Mouse (Mus musculus) T-helper 17 cell (primary cell): ENCODE measurements around the gene Htatip2.

Experiments used
- in situ Hi-C, 2 experiments: fragments of 300-600 bp; cut with MboI, MseI; formaldehyde crosslinking; loops; 1 replicate in 1 of 2; 2 replicates in 1 of 2; pipeline ENCODE4 v1.15.1; 2025; ENCODE audit warnings: high pct_unique_total_duplicates in 2 of 2

Gene Htatip2

DNA sequence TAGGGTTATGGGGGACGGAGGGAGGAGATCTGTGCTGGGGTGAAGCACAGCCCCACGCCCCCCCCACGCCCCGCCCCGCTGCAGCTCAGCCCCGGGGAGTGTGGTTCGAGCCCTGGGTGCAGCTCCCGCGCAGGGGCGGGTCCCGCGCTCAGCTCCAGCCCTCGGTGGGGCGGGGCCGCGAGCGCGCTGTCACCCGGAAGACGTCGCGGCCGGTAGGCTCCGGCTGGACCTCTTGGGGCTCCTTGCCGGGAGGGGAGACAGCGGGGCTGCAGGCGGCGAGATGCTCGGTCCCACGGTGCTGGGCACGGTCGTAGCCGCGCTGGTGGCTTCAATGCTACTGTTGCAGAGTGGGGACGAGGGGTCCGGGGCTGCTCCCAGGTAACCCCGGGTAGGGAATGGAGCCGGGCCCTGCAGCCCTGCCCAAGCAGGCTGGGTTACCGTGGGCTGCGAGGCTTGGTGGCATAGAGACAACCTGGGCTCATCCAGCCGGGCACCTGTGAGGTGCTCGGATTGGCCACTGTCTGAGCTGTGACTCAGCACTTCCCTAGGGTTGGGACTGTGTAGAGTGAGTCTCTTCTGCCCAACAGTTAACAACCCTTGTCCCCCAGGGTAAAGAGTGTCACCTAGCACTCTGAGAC is at the start of gene Htatip2:
Gene Htatip2 (plus strand): TSS at position 182 of the 638 bp plus-strand sequence.
- in situ Hi-C loops: loop anchor here (5.0 to 10.0 kb wide), 3 partner anchors 142 to 294 kb away; no protein-coding TSS in a partner anchor

DNA sequence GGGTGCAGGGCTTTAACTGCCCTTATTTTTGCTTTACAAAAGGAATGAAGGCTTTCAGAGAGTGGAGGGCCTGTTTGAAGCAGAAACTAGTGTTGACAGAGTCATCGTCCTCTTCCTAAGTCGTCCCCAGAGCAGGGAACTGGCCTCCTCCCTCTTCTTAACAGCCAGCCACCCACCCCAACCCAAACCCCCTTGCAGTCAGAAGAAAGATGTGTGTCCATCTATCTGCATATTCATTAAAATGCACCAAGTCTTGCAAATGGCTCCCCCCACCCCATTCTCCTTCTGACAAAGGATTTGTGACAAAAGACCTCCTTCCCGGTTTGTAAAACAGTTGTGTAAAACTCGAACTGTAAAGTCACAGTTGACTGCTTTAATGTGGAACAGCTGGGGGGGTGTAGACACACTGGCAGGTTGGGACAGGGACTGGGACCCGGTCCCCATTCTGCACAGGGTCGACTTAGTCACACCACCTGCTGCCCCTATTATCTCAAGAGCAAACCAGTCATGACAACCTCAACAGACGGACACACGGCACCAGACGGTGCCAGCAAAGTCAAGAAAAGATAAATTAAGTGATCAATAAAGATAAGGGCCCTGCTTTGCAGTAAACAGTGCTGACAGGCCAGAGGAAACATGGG is 49.4 kb upstream of the Htatip2 start:
- in situ Hi-C loops: loop anchor here in 1 of 2 experiments (25.0 kb wide), 1 partner anchor 803 kb away; no protein-coding TSS in a partner anchor

DNA sequence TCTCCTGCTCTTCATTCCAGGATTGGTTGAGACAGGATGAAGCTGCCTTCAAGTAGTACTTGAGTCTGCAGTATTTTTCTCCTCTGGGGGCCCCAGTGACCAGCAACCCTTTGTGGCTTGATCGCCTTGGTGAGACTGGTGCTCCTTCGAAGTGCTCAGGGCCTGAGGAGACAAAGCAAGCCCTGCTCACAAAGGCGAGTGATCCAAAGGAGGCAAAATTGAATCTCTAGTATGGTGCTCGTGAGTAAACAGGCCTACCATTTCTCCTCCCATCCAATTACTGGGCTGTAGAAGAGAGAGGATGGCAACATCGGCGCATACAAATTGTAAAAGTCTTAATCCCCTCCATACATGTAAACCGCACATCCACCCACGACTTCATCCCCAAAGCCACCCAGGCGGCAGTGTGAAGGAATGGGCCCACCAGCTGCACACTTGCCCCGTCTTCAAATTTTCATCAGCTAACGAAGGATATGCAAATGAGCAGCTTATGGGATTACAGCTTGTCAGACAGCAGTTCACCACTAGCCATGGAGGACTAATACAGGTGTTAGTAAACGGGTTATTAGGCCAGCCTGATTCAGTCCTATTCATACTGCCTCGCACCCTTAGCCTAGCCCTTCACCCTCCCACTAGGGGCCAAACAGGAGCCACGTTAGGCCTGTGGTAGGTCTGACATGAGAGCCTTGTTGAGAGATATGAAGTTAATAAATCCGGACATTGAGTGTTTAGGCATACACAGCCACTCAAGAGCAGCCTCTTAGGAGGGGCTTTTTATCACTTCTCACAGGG is 40.8 kb upstream of the Htatip2 start:
- in situ Hi-C loops: loop anchor here in 1 of 2 experiments (25.0 kb wide), 1 partner anchor 794 kb away; no protein-coding TSS in a partner anchor

DNA sequence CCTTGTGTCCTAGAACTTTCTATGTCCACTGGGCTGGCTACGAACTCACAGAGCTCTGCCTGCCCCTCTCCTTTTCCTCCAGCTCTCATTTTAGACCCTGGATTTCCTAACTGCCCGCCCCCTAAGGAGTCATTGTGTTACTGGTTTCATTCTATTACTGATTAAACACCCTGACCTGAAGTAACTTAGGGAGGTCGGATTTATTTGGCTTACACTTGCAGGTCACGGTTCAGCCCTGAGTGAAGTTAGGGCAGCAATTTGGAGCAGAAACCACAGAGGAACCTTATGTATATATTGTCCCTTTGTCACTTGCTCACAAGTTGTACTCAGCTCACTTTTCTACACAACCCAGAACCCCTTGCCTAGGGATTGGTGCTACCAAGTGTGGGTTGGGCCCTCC is 24.6 kb upstream of the Htatip2 start:
- in situ Hi-C loops: no loop called here

DNA sequence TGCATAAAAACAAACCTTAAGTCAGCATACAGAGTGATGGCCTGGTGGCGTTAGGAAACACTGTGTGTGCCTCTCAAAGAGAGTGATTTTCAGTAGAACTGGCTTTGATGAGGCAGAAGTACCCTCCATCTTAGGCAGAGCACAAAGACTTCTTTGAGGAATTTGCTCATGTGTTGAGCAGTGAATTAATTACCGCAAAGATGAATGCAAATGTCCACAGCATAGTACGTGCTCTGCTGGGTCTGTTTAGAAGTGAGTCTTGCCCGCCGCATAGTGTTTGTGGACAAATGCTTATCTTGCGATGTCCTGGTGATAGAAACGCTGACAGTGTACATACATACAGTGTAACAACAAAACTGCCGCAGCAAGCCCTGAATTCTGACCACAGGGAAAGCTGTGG is 19.5 kb upstream of the Htatip2 start:
- in situ Hi-C loops: no loop called here

DNA sequence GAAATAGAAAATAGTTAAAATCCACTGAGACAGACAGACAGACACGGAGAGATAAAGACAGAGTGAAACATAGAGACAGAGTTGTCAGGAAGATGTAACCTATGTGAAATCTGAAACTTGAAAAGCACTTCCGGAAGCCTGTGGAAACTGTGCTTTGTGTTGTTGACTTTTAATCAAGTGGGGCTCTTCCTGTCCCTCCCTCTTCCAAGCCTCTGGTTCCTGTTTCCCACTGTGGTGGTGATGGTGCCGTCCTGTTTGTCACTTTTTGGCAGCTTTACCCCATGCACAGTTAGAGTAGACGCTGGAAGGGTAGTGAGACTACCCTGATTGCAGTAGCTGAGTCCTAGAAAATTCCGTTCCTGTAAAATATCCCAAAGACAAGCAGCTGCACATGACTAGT is 17.4 kb upstream of the Htatip2 start:
- in situ Hi-C loops: no loop called here

DNA sequence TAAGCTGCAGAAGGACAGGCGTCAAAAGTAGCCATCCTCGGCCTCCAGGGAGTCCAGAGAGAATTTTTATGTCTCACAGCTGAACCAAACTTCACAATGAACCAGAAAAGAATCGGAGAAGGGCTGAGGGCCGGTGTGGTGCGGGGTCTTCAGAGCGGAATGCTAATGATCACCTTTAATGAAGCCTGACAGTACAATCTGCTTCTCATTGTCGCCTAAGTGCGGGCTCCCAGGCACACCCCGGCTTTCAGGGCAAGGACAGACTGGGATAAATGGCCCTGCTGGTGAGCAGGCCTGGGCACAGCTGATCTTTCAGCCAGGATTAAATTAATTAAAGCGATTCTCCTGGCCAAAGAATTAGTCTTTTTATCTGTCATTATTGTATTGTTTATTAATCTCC is 17.0 kb upstream of the Htatip2 start:
- in situ Hi-C loops: no loop called here

DNA sequence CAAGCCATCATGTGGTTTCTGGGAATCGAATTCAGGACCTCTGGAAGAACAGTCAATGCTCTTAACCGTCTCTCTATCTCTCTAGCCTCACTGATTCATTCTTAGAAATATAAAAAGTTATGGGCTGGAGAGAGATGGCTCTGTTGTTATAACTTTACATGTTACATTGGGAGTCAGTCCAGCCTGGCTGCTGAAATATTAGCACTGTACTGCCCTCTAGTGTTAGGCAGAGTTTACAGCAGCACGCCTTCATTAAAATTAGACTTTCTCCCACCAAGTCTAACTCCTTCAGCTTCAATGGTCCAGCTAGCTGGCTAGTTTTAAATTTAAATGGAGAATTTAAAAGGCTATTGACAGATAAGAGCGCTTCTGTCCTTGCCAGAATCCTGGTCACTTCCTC is 7.8 kb upstream of the Htatip2 start:
- in situ Hi-C loops: loop anchor here (5.0 to 10.0 kb wide), 2 partner anchors 134 to 286 kb away; no protein-coding TSS in a partner anchor

DNA sequence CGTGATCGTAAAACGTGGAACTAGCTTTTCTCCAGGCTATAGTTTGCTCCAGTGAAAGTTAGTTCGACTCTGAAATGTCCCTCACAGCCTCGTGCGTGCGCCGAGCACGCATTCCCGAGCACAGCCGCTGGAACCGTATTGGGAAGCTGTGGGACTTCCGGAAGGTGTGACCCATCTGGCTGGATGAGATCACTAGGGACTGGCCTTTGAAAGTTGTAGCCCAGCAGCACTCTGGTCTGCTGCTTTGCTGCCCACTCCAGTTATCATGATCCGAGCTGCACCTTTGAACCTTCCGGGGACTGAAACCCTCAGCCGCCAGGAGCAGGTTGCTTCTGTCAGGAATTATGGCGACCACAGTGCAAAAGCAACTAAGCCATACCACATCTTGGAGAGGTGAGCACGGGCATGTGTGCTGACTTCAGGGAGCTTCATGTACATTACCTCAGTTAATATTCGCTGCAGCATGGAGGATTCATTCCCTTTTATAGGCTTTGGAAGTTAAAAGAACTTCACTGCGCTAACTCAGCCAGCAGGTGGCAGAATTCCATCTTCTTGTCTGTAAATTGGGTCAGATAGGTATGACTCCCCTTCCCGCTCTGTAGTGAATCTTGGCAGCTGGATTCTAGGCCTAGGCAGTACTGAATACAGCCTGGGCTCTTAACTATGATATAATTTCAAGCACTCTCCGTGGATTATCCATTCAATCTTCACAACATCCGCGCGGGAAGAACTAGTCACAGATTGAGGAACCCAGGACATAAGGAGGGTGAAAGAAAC is 6.0 kb upstream of the Htatip2 start:
- in situ Hi-C loops: loop anchor here (5.0 to 10.0 kb wide), 2 partner anchors 136 to 288 kb away; no protein-coding TSS in a partner anchor

DNA sequence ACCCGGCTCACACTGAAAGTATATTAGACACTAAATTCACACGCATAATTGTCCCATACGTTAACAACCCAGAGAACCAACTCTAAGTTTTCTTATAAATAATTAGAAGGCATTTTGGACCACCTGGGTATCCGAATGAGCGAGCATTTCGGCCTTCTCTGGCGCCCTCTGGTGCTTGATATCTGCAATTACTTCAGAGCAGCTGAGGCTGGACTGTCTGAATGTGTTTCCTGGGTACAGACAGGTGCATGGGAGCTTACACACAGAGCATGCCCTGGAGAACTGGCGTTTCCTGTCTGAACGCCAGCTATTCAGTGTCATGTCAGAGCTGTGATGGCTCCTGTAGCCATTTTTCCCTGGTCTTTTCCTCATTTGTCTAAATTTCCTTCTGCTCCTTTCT is 4.1 kb upstream of the Htatip2 start:
- in situ Hi-C loops: loop anchor here (5.0 to 10.0 kb wide), 3 partner anchors 137 to 290 kb away; no protein-coding TSS in a partner anchor

DNA sequence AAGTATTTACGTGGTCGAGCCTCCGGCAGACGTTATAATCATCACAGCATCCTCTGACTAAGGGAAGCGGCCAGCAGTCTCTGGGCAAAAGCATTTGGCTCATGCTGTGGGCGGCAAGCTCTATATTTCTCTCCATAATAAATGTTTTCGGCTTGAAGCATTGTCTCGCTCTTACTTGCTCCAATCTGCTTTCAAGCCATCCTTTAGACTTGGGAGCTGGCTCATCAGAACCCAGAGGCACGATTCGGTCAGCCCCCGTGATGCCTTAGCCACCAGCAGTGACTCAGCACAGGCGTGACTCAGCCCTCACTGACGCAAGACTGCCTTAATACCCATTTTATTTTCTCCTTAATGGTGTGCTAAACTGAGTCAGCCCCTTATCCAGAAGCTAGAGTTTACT is 3.7 kb downstream of the Htatip2 start:
- in situ Hi-C loops: no loop called here

DNA sequence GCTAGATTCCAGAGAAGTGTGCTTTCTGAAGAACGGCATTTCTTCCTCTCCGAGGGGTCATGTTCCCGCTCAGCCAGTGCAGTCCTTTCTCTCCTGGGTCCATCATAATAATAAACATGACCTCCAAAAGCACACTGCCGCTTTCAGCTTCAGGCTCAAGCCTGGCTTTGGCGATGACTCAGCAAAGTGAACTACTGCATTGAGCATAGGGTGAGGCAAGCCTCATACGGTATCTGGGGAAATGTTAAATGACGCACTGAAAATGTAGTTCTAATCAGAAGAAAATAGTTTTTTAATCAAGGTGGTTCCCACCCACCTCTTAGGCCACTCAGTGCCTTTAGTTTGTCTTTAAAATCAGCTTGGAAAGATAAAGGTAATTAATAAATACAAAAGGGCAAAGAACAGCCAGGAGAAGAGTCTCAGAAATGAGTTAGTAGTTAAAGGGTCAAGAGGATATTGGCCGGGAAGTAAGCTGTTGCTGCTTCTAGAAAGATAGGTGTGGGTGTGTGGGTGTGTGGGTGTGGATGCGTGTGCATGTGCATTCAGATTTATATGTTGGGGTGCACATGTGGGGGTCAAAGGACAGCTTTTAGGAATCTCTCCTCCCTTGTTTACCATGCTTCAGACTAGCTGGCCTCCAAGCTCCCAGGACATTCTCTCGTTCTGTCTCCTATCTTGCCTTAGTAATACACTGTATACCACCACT is 5.2 kb downstream of the Htatip2 start:
- in situ Hi-C loops: no loop called here

DNA sequence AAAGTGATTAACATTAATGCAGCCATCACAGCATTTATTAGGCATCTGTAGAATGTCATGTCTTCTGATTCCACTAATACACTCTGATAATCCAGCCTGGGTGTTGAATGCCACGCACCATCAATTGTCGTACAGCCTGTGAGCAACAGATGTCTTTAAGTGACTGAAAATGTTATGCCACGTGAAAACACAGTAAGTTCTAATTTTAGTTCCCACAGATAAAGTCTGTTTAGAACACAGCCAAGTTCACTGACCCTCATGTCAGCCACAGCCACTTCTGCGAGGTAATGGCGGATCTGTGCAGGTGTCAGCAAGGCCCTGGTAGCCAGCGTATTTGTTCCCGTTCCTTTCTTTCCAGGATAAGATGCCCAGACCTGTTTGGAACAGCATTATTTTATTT is 7.3 kb downstream of the Htatip2 start:
- in situ Hi-C loops: no loop called here

DNA sequence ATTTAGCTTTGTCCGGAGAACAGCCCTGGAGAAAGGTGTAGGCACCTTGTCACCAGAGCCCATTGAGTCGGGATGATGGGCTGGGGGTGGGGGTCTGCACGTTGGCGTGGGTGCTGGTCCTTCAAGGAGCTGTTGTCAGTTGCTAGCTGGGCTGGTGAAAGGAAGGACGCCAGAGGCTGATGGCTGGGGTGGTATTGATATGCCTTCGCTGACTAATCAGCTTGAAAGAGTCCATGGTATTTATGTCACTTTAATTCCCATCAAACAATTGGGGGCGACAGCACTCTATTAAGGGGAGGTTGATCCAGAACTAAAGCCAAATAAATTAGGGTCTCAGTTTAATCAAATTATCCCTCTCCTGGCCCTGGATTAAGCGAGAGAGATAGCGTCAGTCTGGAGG is 9.6 kb downstream of the Htatip2 start:
- in situ Hi-C loops: no loop called here

DNA sequence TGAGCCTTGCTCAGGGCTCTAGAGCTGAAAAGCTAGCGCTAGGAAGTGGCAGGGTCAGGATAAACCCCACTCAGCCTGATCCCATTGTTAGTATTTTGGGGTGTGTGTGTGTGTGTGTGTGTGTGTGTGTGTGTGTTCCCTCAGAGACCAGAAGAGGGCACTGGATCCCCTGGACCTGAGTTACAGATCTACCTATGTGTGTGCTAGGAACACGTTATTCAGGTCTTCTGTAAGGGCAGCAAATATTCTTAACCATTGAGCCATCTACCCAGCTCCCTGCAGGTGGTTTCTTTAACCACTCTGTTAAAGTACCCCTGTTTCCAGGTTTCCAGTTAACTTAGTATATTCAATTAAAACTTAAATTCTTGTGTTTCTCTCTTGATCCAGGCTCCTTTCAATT is 15.5 kb downstream of the Htatip2 start:
- in situ Hi-C loops: no loop called here

DNA sequence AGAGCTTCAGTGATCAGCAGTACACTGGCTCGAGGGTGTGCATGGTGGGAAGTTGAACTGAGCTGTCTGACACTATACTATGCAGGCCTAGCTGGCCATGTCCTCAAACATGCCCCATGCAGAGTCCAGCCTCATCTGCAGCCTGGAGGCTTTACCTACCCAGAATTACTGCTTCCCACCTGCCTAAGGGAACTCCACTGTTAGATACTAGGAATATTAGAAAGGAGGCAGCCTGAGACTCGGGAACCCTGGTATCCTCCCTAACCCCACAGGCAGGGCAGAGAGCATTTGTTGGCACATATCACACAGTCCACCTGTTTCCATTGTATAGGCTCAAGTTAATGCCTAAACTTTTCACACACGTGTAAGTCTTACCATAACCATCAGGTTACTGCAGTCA is 18.7 kb downstream of the Htatip2 start:
- in situ Hi-C loops: loop anchor here (25.0 kb wide), 1 partner anchor 965 kb away; no protein-coding TSS in a partner anchor

DNA sequence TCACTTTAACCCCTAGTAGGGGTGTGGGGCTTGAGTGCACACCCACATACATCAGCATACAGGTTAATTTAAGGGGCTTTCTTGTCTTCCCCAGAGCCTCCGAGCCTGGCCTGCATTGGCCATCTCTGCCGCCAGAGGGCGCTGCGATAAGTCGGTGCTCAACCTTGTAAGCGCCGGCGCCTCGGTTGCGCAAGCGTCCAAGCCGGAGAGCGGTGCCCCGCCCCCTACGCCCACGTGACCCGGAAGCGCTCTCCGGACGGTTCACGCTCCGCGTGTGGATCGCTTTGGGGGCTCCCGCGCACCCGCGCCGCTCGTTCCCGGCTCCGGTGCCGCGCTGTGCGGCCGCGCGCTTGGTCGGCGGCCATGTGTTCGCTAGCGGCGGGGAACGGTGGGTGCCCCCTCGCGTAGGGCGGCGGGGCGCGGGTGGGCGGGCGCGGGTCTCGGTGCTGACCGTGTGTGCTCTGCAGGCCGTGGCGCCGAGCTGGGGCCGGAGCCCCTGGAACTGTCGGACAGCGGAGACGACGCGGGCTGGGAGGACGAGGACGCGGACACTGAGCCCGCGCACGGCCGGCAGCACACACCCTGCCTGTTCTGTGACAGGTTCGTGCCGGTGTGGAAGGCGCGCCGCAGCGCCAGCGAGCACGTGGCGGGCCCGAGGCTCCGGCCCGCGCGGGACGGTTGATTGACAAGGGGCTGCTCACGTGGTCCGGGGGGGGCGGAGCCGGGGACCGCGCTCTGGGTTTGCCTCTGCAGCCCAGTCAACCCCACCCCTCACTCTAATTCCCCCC is 19.4 kb downstream of the Htatip2 start, which contains the start of gene Prmt3:
Gene Prmt3 (plus strand): TSS at position 233 of the 788 bp plus-strand sequence.
- in situ Hi-C loops: loop anchor here (25.0 kb wide), 1 partner anchor 966 kb away; no protein-coding TSS in a partner anchor

DNA sequence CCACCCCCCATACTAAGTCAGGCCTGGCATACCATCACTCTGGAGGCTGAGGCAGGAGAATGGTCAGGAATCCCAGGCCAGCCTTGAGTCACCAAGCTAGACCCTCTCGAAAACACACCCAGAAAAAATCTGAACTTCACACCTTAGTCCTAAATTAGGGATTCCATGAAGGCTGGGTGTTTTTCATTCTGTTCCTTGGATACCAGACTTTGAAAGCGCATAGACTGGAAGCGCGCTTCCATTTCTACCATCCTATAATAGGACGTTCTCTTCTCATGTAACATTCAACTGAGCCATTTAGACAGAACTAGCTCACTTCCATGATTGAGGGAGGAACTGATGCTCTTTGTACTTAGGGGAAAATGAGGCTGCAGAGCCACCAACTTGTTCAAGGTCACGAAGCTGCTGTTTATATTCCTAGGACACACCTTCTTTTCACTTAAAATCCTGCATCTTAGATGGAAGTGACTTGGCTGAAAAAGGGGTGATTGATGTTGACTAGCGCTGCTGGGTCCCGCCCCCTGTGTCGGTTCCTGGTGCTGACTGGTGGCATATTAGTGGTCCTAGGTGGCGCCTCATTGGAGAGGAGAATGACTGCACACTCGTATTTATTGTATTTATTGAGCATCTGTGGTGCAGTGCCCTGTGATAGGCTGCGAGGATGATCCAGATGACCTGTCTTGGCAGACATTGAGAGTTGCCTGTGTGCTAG is 20.1 kb downstream of the Htatip2 start:
- in situ Hi-C loops: loop anchor here (25.0 kb wide), 1 partner anchor 967 kb away; no protein-coding TSS in a partner anchor

DNA sequence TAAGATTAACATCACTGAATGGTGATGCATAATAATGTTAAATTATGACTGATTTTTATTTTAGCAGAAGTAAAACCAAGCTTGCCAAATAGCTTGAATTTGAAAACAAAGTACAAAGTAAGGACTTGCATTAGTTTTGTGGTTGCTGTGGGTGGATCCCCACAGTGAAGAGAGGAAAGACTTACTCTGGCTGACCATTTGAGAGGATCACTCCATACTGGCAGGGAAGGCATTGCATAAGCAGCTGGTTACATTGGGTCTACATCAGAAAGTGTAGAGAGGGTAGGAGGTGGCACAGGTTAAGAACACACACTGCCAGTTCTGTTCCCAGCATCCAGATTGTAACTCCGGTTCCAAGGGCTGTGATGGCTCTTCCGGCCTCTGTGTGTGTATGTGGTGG is 24.1 kb downstream of the Htatip2 start:
- in situ Hi-C loops: loop anchor here (25.0 kb wide), 1 partner anchor 971 kb away; no protein-coding TSS in a partner anchor
